Mouse (Mus musculus) lung, adult 18-20 months (tissue): ENCODE measurements around the gene Mrps36.
"Not testable (repeated sequence)": the region's sequence is repeated elsewhere in the genome, so short reads cannot be mapped to it uniquely, and the experiment has no call there.

Experiments used
- DNase-seq, 2 experiments: peaks; one replicate each; pipeline ENCODE4 v3.0.0; 2022; ENCODE audit warnings: mixed read lengths in 2 of 2

Mrps36 gene

GRCm38 (mm10) chr13:100744036-100744744 lies at the start of gene Mrps36:
Mrps36 (minus strand) TSS chr13:100744659.
- peak; percentile 96 for DNase-seq

GRCm38 (mm10) chr13:100789083-100789482 lies 44.6 kb upstream of the Mrps36 start:
- no peak for DNase-seq

- not testable (repeated sequence) for DNase-seq
Observed at GRCm38 (mm10) chr13:100788057-100788456, 43.6 kb upstream of the Mrps36 start.

GRCm38 (mm10) chr13:100787316-100788010 lies 43.0 kb upstream of the Mrps36 start:
- peak; percentile 55 to 77 for DNase-seq

- DNase-seq = peak; percentile 93
Observed at GRCm38 (mm10) chr13:100786414-100786867, 42.0 kb upstream of the Mrps36 start, which contains the start of gene Ccnb1. Ccnb1 (minus strand) TSS chr13:100786570.

GRCm38 (mm10) chr13:100785806-100786413 lies 41.5 kb upstream of the Mrps36 start:
- peak in 1 of 2 experiments; percentile 5 for DNase-seq

- no peak for DNase-seq
Observed at GRCm38 (mm10) chr13:100777491-100777890, 33.0 kb upstream of the Mrps36 start.

GRCm38 (mm10) chr13:100776710-100777109 lies 32.3 kb upstream of the Mrps36 start:
- no peak for DNase-seq

GRCm38 (mm10) chr13:100776056-100776419 lies 31.6 kb upstream of the Mrps36 start:
- no peak for DNase-seq

- DNase-seq = peak; percentile 83 to 87
Observed at GRCm38 (mm10) chr13:100775252-100776055, 31.0 kb upstream of the Mrps36 start, which contains the start of gene Cenph. Cenph (minus strand) TSS chr13:100775899.

GRCm38 (mm10) chr13:100774704-100775103 lies 30.2 kb upstream of the Mrps36 start:
- no peak for DNase-seq

GRCm38 (mm10) chr13:100755329-100755728 lies 10.9 kb upstream of the Mrps36 start:
- peak; percentile 26 to 50 for DNase-seq

- DNase-seq = no peak
Observed at GRCm38 (mm10) chr13:100754186-100754585, 9.7 kb upstream of the Mrps36 start.

GRCm38 (mm10) chr13:100753011-100753410 lies 8.6 kb upstream of the Mrps36 start:
- no peak for DNase-seq

- no peak for DNase-seq
Observed at GRCm38 (mm10) chr13:100752529-100752928, 8.1 kb upstream of the Mrps36 start.

- no peak for DNase-seq
Observed at GRCm38 (mm10) chr13:100751402-100751801, 6.9 kb upstream of the Mrps36 start.

- DNase-seq = no peak
Observed at GRCm38 (mm10) chr13:100750799-100751198, 6.3 kb upstream of the Mrps36 start.

GRCm38 (mm10) chr13:100748638-100749037 lies 4.2 kb upstream of the Mrps36 start:
- no peak for DNase-seq

GRCm38 (mm10) chr13:100746090-100746489 lies 1.6 kb upstream of the Mrps36 start:
- no peak for DNase-seq

- DNase-seq = no peak
Observed at GRCm38 (mm10) chr13:100743346-100744035, 968 bp downstream of the Mrps36 start.

- DNase-seq = no peak
Observed at GRCm38 (mm10) chr13:100742831-100743230, 1.6 kb downstream of the Mrps36 start.

GRCm38 (mm10) chr13:100732756-100733155 lies 11.7 kb downstream of the Mrps36 start:
- no peak for DNase-seq
